Mouse (Mus musculus) hindbrain, embryonic 14.5 days (tissue): ENCODE data around the gene Sik3. TPM values are rescaled to one million over a fixed set of nuclear protein-coding genes. Genes with fewer than 3 reads are reported as not detected.
"Not testable (repeated sequence)": the region's sequence is repeated elsewhere in the genome, so short reads cannot be mapped to it uniquely, and the experiment has no call there.

Source experiments
- ATAC-seq: fragments of 200-750 bp; cut with Nextera tagmentation; 2 replicates; pipeline ENCODE4 v1.8.0; 2017; ENCODE audit warnings: moderate number of reproducible peaks, mild to moderate bottlenecking, moderate TSS enrichment, moderate library complexity; ENCODE audit not compliant: low FRiP score
- DNase-seq: peaks from one replicate; pipeline ENCODE4 v3.0.0-alpha.2; 2015; ENCODE audit warnings: low spot score
- H3K27ac ChIP-seq: fragments of 300-500 bp; sonication (generic); 2 replicates; pipeline ENCODE4 v1.5.1; 2014; ENCODE audit warnings: mild to moderate bottlenecking, moderate library complexity
- H3K27me3 ChIP-seq: fragments of 300-500 bp; sonication (generic); 2 replicates; pipeline ENCODE4 v1.6.1; 2014; ENCODE audit warnings: mild to moderate bottlenecking, low read length, mixed read lengths; ENCODE audit not compliant: control insufficient read depth, insufficient read depth
- H3K36me3 ChIP-seq: fragments of 300-500 bp; sonication (generic); replicated peaks from 2 replicates; pipeline ENCODE4 v1.6.1; 2014; ENCODE audit not compliant: control insufficient read depth, insufficient read depth
- H3K4me1 ChIP-seq: fragments of 300-500 bp; sonication (generic); replicated peaks from 2 replicates; pipeline ENCODE4 v1.6.1; 2014; ENCODE audit warnings: antibody characterized with exemption, low read length, mixed read lengths; ENCODE audit not compliant: control insufficient read depth, insufficient read depth
- H3K4me2 ChIP-seq: fragments of 300-500 bp; sonication (generic); replicated peaks from 2 replicates; pipeline ENCODE4 v1.6.1; 2014; ENCODE audit warnings: mild to moderate bottlenecking, moderate library complexity
- H3K4me3 ChIP-seq: fragments of 300-500 bp; sonication (generic); replicated peaks from 2 replicates; pipeline ENCODE4 v1.5.1; 2014; ENCODE audit warnings: mild to moderate bottlenecking, low read length
- H3K9ac ChIP-seq: fragments of 300-500 bp; sonication (generic); 2 replicates; pipeline ENCODE4 v1.6.1; 2014
- H3K9me3 ChIP-seq: fragments of 300-500 bp; sonication (generic); 2 replicates; pipeline ENCODE4 v1.6.1; 2016; ENCODE audit warnings: low read length; ENCODE audit not compliant: control insufficient read depth
- WGBS: fragments of 180-500 bp; shearing (Covaris S2); extraction: QIAGEN DNeasy Blood & Tissue Kit; methylation state at CpG from one replicate; pipeline ENCODE4 v1.1.7; 2014; 5-methylcytosine and 5-hydroxymethylcytosine counted together
- polyA plus RNA-seq: library from polyadenylated mRNA; unstranded; fragments of >200 nt; fragmentation: Nextera tagmentation; extraction: Ambion mirVana; gene quantifications from 2 replicates; pipeline ENCODE4 v1.2.1, GENCODE M21; 2014

The Sik3 gene
- polyA plus RNA-seq, 1 experiment from 2014 or later: 11.0 TPM

GRCm38 (mm10) chr9:46083490-46083893 is 70.9 kb downstream of the Sik3 start:
- Histone ChIP-seq H3K9ac (no peak overlapping the region), H3K36me3 (no peaks in the 10 kb centered on the region), H3K27me3 (no peaks in the 10 kb centered on the region), H3K27ac (no peak overlapping the region), H3K9me3 (no peaks in the 10 kb centered on the region), H3K4me1 (no peaks in the 10 kb centered on the region), H3K4me2 (no peak overlapping the region), H3K4me3 (no peak overlapping the region)
- ATAC-seq (no peak), DNase-seq (no peak)
- WGBS: 72% methylated on average over 7 of the region's 7 CpGs

GRCm38 (mm10) chr9:46085898-46086297 is 73.3 kb downstream of the Sik3 start:
- Histone ChIP-seq H3K9ac (no peak overlapping the region), H3K9me3 (no peaks in the 10 kb centered on the region), H3K4me2 (no peak overlapping the region), H3K4me3 (no peak overlapping the region), H3K27ac (no peak overlapping the region), H3K36me3 (no peaks in the 10 kb centered on the region), H3K27me3 (no peaks in the 10 kb centered on the region), H3K4me1 (no peaks in the 10 kb centered on the region)
- ATAC-seq (no peak), DNase-seq (no peak)
- WGBS: 60% methylated on average over 7 of the region's 7 CpGs

GRCm38 (mm10) chr9:46086826-46087225 is 74.2 kb downstream of the Sik3 start:
- ATAC-seq: no peak
- Histone ChIP-seq H3K9ac (no peak overlapping the region), H3K4me2 (no peak overlapping the region), H3K36me3 (no peaks in the 10 kb centered on the region), H3K27me3 (no peaks in the 10 kb centered on the region), H3K9me3 (no peaks in the 10 kb centered on the region), H3K4me3 (no peak overlapping the region), H3K27ac (no peak overlapping the region), H3K4me1 (no peaks in the 10 kb centered on the region)
- DNase-seq: no peak
- WGBS: 76% methylated on average over 3 of the region's 3 CpGs

DNA sequence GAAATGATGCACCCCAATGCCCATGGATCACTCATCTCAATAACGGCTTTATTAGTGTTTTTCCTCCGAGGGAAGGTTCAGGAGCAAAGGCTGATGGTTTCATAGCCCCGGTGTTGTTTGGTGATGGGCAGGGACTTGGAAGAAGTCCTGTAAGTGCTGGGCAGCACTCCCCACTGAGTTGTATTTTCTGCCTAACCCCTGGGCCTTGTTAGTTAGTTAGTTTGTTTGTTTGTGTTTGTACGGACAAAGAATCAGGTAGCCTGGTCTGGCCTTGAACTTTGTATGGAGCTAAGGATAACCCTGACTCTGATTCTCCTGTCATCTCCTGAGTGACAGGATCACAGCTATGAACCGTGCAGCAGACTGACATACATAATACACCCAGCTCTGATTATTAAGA is 74.8 kb downstream of the Sik3 start:
- H3K4me3 ChIP-seq: no peak overlapping the region
- H3K27me3 ChIP-seq: no peaks in the 10 kb centered on the region
- DNase-seq: no peak
- no peak overlapping the region for H3K27ac ChIP-seq
- H3K36me3 ChIP-seq: no peaks in the 10 kb centered on the region
- no peaks in the 10 kb centered on the region for H3K9me3 ChIP-seq
- WGBS: 82% methylated on average over 5 of the region's 5 CpGs
- no peak overlapping the region for H3K9ac ChIP-seq
- no peaks in the 10 kb centered on the region for H3K4me1 ChIP-seq
- ATAC-seq: no peak
- no peak overlapping the region for H3K4me2 ChIP-seq

GRCm38 (mm10) chr9:46088722-46089121 is 76.1 kb downstream of the Sik3 start:
- H3K4me1 ChIP-seq: no peaks in the 10 kb centered on the region
- no peaks in the 10 kb centered on the region for H3K36me3 ChIP-seq
- H3K4me3 ChIP-seq: no peak overlapping the region
- DNase-seq (no peak), ATAC-seq (no peak)
- no peaks in the 10 kb centered on the region for H3K27me3 ChIP-seq
- H3K4me2 ChIP-seq: no peak overlapping the region
- WGBS: 83% methylated on average over 10 of the region's 10 CpGs
- no peaks in the 10 kb centered on the region for H3K9me3 ChIP-seq
- H3K9ac ChIP-seq: no peak overlapping the region
- H3K27ac ChIP-seq: no peak overlapping the region

DNA sequence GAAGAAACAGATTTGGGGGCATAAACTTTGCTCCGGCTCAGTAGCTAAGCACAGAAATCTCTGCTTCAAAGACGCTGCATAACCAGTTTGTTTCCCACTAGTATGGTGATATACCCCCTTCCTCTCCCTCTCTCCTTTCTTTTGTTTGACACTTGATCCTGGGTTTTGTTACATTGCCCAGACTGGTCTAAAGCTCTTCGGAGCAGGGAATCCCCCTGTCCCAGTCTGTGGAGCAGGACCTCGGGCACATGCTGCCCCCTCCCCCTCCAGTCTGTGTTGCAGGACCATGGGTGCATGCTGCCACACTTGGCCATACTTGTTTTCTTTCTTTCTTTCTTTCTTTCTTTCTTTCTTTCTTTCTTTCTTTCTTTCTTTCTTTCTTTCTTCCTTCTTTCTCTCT is 77.4 kb downstream of the Sik3 start:
- Histone ChIP-seq H3K4me1 (no peaks in the 10 kb centered on the region), H3K36me3 (no peaks in the 10 kb centered on the region), H3K27me3 (no peaks in the 10 kb centered on the region), H3K9ac (no peak overlapping the region), H3K4me2 (no peak overlapping the region), H3K27ac (no peak overlapping the region), H3K4me3 (no peak overlapping the region), H3K9me3 (no peaks in the 10 kb centered on the region)
- WGBS: 49% methylated on average over 4 of the region's 4 CpGs
- no peak for ATAC-seq
- DNase-seq: no peak

GRCm38 (mm10) chr9:46091157-46091556 is 78.5 kb downstream of the Sik3 start:
- H3K9me3 ChIP-seq, H3K36me3 ChIP-seq, H3K4me2 ChIP-seq, H3K27ac ChIP-seq, H3K4me1 ChIP-seq, DNase-seq, ATAC-seq, H3K9ac ChIP-seq, H3K27me3 ChIP-seq, H3K4me3 ChIP-seq: not testable (repeated sequence)
- WGBS: 76% methylated on average over 1 of the region's 1 CpGs

GRCm38 (mm10) chr9:46092633-46093032 is 80.0 kb downstream of the Sik3 start:
- Histone ChIP-seq H3K27me3 (no peaks in the 10 kb centered on the region), H3K9me3 (no peaks in the 10 kb centered on the region), H3K4me1 (no peaks in the 10 kb centered on the region), H3K27ac (no peak overlapping the region), H3K9ac (no peak overlapping the region), H3K4me3 (no peak overlapping the region), H3K4me2 (no peak overlapping the region), H3K36me3 (no peaks in the 10 kb centered on the region)
- DNase-seq (no peak), ATAC-seq (no peak)
- WGBS: 94% methylated on average over 6 of the region's 6 CpGs

GRCm38 (mm10) chr9:46098360-46098985 is 85.9 kb downstream of the Sik3 start:
- Histone ChIP-seq H3K9me3 (no peaks in the 10 kb centered on the region), H3K27ac (no peak overlapping the region), H3K36me3 (no peaks in the 10 kb centered on the region), H3K4me1 (no peaks in the 10 kb centered on the region), H3K9ac (no peak overlapping the region), H3K27me3 (no peaks in the 10 kb centered on the region), H3K4me2 (no peak overlapping the region), H3K4me3 (no peak overlapping the region)
- ATAC-seq: no peak
- WGBS: 86% methylated on average over 15 of the region's 15 CpGs
- DNase-seq: no peak

DNA sequence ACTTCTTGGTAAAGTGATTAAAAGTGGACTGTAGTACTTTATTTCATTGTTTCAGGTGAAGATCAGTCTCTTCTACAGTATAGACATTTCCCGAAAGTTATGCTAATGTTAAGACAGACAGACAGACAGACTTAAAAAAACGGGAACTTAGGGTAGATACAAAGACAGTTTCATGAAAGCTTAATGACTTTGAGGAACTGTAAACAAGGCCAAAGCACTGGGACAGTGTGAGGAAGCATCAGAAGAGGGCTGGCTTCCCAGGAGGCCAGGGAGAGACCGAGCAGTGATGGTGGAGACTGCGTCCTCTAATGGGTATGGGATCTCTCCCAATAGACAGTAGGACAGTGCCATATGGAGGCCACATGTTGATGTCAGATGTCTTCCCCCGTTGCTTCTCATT is 86.5 kb downstream of the Sik3 start:
- Histone ChIP-seq H3K4me1 (no peaks in the 10 kb centered on the region), H3K4me2 (no peak overlapping the region), H3K9me3 (no peaks in the 10 kb centered on the region), H3K4me3 (no peak overlapping the region), H3K9ac (no peak overlapping the region), H3K27me3 (no peaks in the 10 kb centered on the region), H3K27ac (no peak overlapping the region), H3K36me3 (no peaks in the 10 kb centered on the region)
- DNase-seq: no peak
- WGBS: 94% methylated on average over 5 of the region's 5 CpGs
- ATAC-seq: no peak
